ENCODE assay signal across 27 mouse cellular contexts in genomic region chr13:114119816-114120215, GRCm38 (mm10).
DNase-seq lines count a peak whose midpoint lies in the region; ATAC-seq and TF ChIP-seq lines count a peak whose summit lies in the region.
"Had no signal": no experiment of that assay in that cellular context is flagged by ENCODE, and none has a peak within 500 bp of the region (broad histone marks: within the 10 kb centered on the region; RNA-seq: fewer than 3 reads in every experiment).

No protein-coding gene starts in this region.

- H3K36me3 ChIP-seq in heart, adult 2 months (ENCODE audit: control insufficient read depth, insufficient read depth, low read length), result no peaks in the 10 kb centered on the region
- no peaks in the 10 kb centered on the region for H3K36me3 ChIP-seq in heart, embryonic 12.5 days
- H3K36me3 ChIP-seq: forebrain, embryonic 10.5 days; heart, embryonic 15.5 days; hindbrain, embryonic 10.5 days; limb, embryonic 10.5 days; liver, embryonic 15.5 days; lung, embryonic 15.5 days; stomach, embryonic 15.5 days had no signal

- no peaks in the 10 kb centered on the region for H3K27me3 ChIP-seq in heart, adult 2 months (ENCODE audit: control insufficient read depth, insufficient read depth, low read length)
- no peaks in the 10 kb centered on the region for H3K27me3 ChIP-seq in heart, embryonic 12.5 days (replicated peaks)
- H3K27me3 ChIP-seq: heart, embryonic 15.5 days; liver, embryonic 15.5 days; lung, embryonic 15.5 days; stomach, embryonic 15.5 days had no signal

- intact Hi-C loops in heart, adult 2 months (cut with DNase I), result no loop called here

- H3K4me1 ChIP-seq in heart, adult 2 months (ENCODE audit: control insufficient read depth, insufficient read depth, low read length), result no peaks in the 10 kb centered on the region
- peaks cover 13% of the 10 kb centered on the region for H3K4me1 ChIP-seq in heart, embryonic 12.5 days (replicated peaks)
- H3K4me1 ChIP-seq: forebrain, embryonic 10.5 days; hindbrain, embryonic 10.5 days; liver, embryonic 15.5 days had no signal

- no peak overlapping the region for H3K9ac ChIP-seq in heart, adult 2 months (ENCODE audit: low read depth, low read length)
- no peak overlapping the region for H3K9ac ChIP-seq in heart, embryonic 12.5 days
- H3K9ac ChIP-seq: heart, embryonic 15.5 days; liver, embryonic 15.5 days; lung, embryonic 15.5 days; stomach, embryonic 15.5 days had no signal

- H3K4me3 ChIP-seq in heart, adult 2 months, result no peak overlapping the region
- H3K4me3 ChIP-seq in heart, embryonic 12.5 days, result no peak overlapping the region
- H3K4me3 ChIP-seq: forebrain, embryonic 10.5 days; heart, embryonic 15.5 days; hindbrain, embryonic 10.5 days; limb, embryonic 10.5 days; liver, embryonic 15.5 days; lung, embryonic 15.5 days; stomach, embryonic 15.5 days had no signal

- no peaks in the 10 kb centered on the region for H3K79me2 ChIP-seq in heart, adult 2 months (replicated peaks; ENCODE audit: control insufficient read depth, insufficient read depth, low read length)

- DNase-seq in adrenal gland, postnatal 10 days, result peak; percentile 39
- DNase-seq in adrenal gland, postnatal 36 days, result no peak
- peak; percentile 23 to 28 for DNase-seq in heart, adult 2 months
- peak; percentile 16 to 24 for DNase-seq in gastrocnemius, adult 8-10 months (ENCODE audit: low spot score in 2 of 2)
- DNase-seq in skeletal muscle tissue, adult 2 months (ENCODE audit: low read depth, low spot score), result peak; percentile 79
- DNase-seq in urinary bladder, postnatal 25 days (ENCODE audit: low spot score), result no peak
- DNase-seq in right cerebral cortex, postnatal 14 days, result no peak
- DNase-seq: cerebellum, adult 18-20 months; cerebellum, postnatal 25 days; kidney, adult 9 months; kidney, postnatal 14 days; liver; lung, postnatal 4 days; midbrain, embryonic 14.5 days; right cerebral cortex, postnatal 4 days; thymus, postnatal 36 days had no signal

- TF ChIP-seq POLR2A in heart, adult 2 months (IDR thresholded peaks at IDR 0.05; ENCODE audit: insufficient read depth, low read depth, low read length), result no peak

- TF ChIP-seq CTCF in heart, adult 2 months (IDR thresholded peaks at IDR 0.05), result no peak

- no peak for TF ChIP-seq EP300 in heart, adult 2 months (IDR thresholded peaks at IDR 0.05; ENCODE audit: insufficient read depth, low read depth, low read length)

- no peak for ATAC-seq in heart, embryonic 12.5 days (ENCODE audit: insufficient number of reproducible peaks, low FRiP score)
- ATAC-seq: forebrain, embryonic 16.5 days; hindbrain, postnatal 0 days; intestine, embryonic 16.5 days had no signal

- H3K27ac ChIP-seq in heart, adult 2 months, result no peak overlapping the region
- H3K27ac ChIP-seq in heart, embryonic 12.5 days (ENCODE audit: poor library complexity, severe bottlenecking), result no peak overlapping the region
- H3K27ac ChIP-seq: forebrain, embryonic 10.5 days; heart, embryonic 15.5 days; hindbrain, embryonic 10.5 days; hindbrain, postnatal 0 days; limb, embryonic 10.5 days; liver, embryonic 15.5 days; lung, embryonic 15.5 days; stomach, embryonic 15.5 days had no signal

- H3K9me3 ChIP-seq in heart, embryonic 12.5 days (replicated peaks), result no peaks in the 10 kb centered on the region
- H3K9me3 ChIP-seq: forebrain, embryonic 10.5 days; heart, embryonic 15.5 days; hindbrain, embryonic 10.5 days; limb, embryonic 10.5 days; liver, embryonic 15.5 days; lung, embryonic 15.5 days; stomach, embryonic 15.5 days had no signal

- 73% methylated on average over 4 of the region's 4 CpGs for WGBS in heart, adult 2 months
- WGBS in heart, embryonic 12.5 days, result 85% methylated on average over 4 of the region's 4 CpGs

- H3K4me2 ChIP-seq in heart, embryonic 12.5 days, result no peak overlapping the region
- H3K4me2 ChIP-seq: heart, embryonic 15.5 days; liver, embryonic 15.5 days; lung, embryonic 15.5 days; stomach, embryonic 15.5 days had no signal

Comparison
In these comparisons a context has a peak if more than half of its experiments do, and no peak if none do; other contexts are left out.
1. DNase-seq: peak in adrenal gland, postnatal 10 days (single experiment), heart, adult 2 months (2 of 2), gastrocnemius, adult 8-10 months (2 of 2) and skeletal muscle tissue, adult 2 months (single experiment); none in adrenal gland, postnatal 36 days (0 of 2), urinary bladder, postnatal 25 days (single experiment) and right cerebral cortex, postnatal 14 days (single experiment).